Mouse (Mus musculus): ENCODE data around the gene Slc38a4. TPM values are rescaled to one million over a fixed set of nuclear protein-coding genes. Genes with fewer than 3 reads are reported as not detected.

The Slc38a4 gene
- polyA plus RNA-seq, 1 experiment from 2014 or later = 7.9 TPM

DNA sequence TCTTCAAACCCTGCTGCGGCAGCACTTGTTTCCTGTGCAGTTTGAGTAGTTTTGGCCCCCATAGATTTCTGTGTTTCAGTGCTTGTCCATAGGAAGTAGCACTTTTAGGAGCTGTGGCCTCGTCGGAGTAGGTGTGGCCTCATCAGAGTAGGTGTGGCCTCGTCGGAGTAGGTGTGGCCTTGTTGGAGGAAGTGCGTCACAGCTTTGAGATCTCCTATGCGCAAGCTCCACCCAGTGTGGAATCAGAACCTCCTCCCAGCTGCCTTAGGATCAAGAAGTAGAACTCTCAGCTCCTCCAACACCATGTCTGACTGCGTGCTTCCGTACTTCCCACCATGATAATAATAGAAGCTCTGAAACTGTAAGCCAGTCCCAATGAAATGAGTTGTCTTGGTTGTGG, 83.8 kb downstream of the Slc38a4 start:
- no peak for DNase-seq (ENCODE audit: low spot score)

DNA sequence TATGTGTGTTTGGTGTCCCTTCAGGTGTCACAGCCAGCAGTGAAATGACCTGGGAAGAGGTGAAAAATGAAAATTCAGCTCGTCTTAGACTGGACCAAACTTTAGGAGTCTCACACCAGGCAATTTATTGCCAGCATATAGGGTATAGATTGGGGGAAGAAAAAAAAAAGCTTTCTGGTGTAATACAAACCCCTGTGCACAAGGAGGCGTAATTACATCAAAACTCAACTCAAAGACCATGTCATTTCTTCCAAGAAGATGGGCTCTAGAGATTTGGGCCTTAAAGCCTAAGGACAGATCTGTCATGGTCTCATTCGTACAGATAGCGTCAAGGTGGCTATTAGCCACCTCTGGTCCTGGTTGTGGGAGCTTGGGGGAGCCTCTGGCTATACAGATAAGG, 86.0 kb downstream of the Slc38a4 start:
- DNase-seq (ENCODE audit: low spot score) = no peak

DNA sequence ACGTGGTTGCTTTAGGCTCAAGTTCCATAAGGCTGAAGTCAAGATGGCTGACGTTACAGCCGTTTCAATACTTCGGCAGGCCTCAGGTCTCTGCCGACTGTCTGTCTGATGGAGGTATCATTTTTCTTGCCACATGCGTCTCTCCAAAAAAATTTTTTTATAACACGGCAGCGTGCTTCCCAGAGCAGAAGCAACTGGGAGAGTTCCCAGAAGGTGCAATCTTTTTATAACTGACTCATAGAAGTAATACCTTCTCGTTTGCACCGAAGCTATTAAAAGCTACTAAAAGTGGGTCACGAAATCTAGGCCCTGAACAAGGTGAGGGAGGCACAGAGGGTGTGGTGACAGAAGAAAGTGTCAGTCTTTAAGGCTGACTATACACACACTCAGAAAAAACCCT, 87.0 kb downstream of the Slc38a4 start:
- DNase-seq (ENCODE audit: low spot score) = no peak

DNA sequence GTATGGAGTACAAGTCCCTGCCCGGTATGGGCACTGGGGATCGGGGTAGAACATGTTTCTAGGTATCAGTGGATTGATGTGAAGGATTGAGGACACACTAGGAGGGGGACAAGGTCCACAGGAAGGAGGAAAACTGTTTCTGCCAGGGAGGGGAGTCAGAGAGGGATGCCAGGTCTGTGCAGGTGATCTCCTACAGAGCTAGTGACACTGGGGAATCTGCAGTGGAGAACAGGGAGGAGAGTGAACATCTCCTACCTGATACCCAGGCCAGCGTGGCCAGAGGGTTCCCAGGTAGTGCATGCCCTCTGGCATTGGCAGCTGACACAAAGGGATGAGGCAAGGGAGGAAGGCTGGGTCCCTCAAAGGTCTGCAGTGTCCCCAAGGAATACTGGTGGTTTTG, 89.4 kb downstream of the Slc38a4 start:
- DNase-seq (ENCODE audit: low spot score) = no peak

DNA sequence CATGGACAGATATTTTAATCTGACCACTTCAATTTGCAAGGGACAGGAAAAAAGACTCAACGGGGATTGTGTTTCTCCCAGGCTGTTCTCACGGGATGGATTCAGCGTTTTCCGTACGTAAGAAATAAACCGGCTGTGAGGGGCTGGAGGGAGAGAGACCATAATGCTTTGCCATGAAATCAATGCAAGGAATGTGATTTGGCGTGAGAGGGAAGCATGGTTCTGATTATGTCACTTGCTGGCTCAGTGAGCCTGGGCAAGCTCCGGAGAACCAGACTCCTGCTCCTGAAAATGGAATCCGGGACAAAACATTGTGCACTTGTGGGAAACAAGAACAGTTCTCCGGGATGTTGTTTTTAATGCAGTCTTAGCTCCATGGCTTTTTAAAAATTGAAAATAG, 92.0 kb downstream of the Slc38a4 start:
- DNase-seq (ENCODE audit: low spot score) = no peak

DNA sequence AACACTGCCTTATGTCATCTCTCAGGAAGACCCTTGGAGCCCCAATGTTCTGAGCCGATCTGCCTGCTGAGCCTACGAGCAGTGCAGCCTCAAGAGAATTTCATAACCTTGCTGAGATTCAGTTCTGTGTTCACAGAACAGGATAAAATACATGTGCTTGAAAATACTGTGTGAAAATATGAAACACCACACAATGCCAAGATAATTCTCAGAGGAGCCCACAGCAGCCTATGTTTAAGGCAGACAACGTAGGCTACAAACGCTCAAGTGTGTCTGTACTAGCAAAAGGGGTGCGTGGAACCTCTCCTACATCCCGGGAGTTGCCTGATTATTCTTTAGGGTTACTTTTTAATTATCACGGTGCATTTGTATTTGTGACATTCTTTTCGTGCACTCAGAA, 92.4 kb downstream of the Slc38a4 start:
- DNase-seq (ENCODE audit: low spot score) = no peak

DNA sequence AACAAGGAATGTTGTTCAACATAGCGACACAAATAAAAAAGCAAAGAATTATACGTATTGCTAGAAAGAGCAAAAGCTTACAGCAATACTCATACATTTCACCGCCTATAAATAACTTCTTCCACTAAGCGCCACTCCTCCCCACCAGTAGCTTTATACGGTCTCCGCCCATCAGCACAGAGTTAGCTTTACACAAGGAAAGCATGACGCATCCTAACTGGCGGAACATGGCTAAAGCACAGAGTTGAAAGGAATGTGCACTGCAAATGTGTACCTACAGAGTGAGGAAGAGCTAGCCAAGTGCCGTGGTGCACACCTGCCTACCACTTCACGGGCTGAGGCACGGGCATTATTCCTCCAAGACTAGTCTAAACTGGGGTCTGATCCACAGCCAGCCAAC, 95.4 kb downstream of the Slc38a4 start:
- DNase-seq (ENCODE audit: low spot score) = no peak

DNA sequence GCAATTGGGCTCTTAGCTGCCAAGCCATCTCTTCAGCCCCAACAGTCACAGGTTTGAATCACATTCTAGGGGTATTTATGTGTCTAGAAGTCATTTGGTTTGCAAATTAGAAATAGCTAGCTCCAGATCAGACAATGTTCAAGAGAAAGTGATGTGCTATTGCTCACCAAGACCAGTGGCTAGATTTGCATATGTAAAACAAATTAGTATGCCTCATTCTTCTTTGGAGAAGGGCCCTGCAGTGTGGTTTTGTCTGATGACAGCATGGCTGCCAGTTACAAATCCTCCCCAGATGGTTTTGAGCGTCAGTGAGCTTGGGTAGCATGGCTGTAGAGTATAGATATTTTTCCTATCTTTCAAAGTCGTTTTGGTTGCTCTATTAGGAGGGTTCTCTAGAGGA, 96.5 kb downstream of the Slc38a4 start:
- DNase-seq (ENCODE audit: low spot score) = no peak

DNA sequence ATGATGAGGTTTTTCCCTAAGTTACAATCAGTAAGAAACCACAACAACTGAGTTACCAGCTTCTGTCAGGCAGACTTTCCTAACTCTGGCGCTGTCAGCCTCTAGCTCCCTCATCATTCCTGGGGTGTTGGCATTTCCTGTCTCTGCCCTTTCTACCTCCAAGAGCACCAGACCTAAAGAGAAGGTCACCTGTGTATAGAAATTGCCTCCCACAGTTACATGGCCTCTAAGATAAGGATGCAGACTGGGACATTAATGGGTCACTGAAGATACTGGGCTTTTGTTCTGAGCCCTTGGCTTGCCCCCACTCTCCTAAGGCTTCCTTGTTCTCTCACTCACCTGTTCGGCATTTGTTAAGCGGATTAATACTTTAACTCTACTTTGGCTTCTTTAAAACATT, 99.1 kb downstream of the Slc38a4 start:
- DNase-seq (ENCODE audit: low spot score) = no peak

DNA sequence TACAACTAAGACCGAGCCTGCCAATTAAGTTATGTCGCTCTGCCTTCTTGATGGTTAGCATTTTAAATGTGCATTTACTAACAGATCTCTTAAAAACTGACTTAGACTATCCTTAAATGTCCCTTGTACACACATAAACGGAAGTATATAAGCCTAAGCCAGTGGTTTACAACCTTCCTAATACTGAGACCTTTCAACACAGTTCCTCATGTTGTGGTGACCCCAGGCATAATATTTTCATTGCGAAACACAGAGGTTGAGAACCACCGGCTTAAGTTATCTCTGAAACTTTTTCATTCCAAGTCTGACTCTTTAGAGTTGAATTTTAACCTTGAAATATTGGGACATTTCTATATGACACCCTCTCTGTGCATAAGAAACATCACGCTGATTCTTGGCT, 101.4 kb downstream of the Slc38a4 start:
- DNase-seq (ENCODE audit: low spot score) = no peak

DNA sequence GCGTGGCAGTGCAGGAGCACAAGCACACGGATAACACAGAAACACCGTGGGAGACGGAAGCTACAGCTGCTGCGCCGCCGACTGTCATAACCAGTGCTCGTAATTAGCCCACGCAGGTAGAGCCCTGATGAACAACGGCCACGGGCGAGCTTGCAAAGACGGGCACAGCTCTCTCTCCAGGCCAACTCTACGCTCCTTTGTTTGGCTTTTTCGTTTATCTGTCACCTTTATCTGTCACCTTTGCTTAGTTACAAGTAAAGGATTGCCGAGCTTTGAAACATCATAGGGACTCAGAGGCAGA, 101.9 kb downstream of the Slc38a4 start:
- DNase-seq (ENCODE audit: low spot score) = no peak

DNA sequence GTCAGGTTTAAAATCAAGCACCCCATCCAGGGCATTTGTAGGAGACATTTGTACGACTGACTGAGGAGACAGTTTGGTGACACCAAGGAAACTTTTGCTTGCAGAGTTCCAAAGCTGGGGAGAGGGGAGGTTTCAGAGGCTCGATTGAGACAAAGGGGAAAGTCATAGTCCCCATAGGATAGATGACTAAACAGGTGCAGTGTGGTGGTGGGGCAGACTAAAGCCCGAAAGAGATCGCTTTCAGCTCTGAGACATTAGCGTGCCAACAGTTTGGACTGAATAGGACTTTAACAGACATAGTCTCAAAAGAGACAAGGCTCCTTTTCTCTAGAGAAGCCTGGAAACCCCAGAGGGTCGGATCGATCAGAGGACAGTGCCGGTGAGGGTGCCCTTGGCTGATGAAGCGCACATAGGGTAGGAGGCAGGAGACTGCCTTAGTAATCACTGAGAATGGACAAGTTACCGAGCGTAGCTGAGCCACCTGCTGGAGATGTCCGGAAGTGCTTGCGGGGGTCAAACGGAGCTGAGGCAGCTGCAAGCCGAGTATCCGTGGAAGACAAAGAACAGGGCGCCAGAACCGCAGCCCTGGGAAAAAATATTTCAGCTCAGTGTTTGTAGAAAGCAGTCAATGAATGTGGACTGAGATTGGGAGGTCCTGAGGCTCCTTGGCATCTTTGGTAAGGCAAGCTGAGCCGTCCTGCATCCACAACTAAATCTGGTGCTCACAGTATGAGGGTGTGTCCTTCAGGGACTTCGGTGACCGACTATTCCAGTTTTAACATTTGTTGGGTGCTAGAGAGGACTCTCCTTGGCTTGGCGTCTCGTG, 102.4 kb downstream of the Slc38a4 start:
- peak; percentile 69 for DNase-seq (ENCODE audit: low spot score)

DNA sequence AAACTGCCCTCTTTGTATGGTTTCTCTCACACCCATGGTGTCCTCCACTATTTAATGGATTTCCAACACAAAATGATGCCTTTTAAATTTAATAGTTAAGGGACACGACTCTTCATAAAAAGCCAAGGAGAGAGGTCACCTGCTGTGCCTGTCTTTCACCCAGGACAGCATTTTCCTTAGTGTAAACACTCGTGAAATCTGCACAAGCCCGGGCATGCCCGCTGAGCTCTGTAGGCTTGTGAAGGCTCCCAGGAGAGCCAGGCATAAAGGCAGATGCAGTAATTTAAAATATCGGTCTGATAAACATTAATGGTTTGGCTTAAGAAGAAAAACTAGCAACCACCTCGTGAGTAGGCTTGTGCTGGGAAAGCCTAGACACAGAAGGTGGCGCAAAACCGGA, 103.3 kb downstream of the Slc38a4 start:
- DNase-seq (ENCODE audit: low spot score) = no peak

DNA sequence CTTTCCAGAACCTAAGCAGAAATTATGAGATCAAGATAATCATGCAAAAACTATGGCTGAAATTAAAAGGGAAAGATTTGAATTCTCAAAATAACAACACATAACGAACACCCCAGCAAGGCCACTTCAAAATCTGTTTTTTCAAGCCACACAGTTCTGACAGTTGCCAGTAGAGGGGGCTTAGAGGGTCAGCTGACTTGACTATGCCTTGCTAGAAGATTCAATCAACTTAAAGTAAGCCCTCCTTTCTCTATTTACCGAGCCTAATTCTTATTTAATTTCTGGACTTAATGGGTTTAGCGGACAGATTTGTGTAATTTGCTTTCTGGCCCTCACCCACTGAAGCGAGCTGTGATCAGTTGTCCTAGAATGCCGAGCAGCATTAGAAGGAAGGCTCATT, 104.0 kb downstream of the Slc38a4 start:
- peak; percentile 38 for DNase-seq (ENCODE audit: low spot score)

DNA sequence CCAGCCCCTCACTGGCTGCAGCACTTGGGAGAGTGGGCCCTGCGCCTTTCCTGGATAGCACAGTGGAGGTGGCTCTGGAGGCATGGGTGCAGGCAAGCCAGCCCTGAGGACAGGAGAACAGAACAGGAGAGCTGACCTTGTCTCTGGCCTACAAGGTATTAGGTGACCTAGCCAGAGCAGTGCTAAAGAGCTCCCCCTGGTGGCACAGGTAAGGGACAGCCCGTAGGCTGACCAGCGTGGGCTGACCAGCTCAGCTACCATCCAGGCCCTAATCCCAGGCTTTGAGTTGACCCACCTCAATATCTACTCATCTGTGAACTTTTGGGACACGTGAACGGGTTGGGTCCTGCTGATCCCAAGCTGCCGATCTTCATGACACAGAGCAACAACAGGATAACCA, 107.3 kb downstream of the Slc38a4 start:
- DNase-seq (ENCODE audit: low spot score) = peak; percentile 17

Other genes with a start within 250 kb of the Slc38a4 start
- 7.2 and 8.0 TPM in 2 replicates for gene Pced1b, start 191.2 kb upstream of the Slc38a4 start, polyA plus RNA-seq (2015; fragmentation: Nextera tagmentation; extraction: Ambion mirVana)
- gene Amigo2, start 191.3 kb upstream of the Slc38a4 start, polyA plus RNA-seq (2015; fragmentation: Nextera tagmentation; extraction: Ambion mirVana) = 1.9 and 2.8 TPM in 2 replicates

Data from thymus, postnatal 0 days (tissue).